In genomic region chr12:102702356-102703110, GRCm38 (mm10) we compare ENCODE assay signal across 7 mouse cellular contexts. TPM values are rescaled to one million over a fixed set of nuclear protein-coding genes. Genes with fewer than 3 reads are reported as not detected.
A peak's percentile ranks its signal among the peaks of the same experiment; 100 is the strongest.
DNase-seq lines count a peak whose midpoint lies in the region; ATAC-seq and TF ChIP-seq lines count a peak whose summit lies in the region.

No protein-coding gene starts in this region.

- H3K4me2 ChIP-seq in forebrain, embryonic 15.5 days (replicated peaks): peak overlapping the region; percentile 71
- H3K4me2 ChIP-seq in hindbrain, embryonic 16.5 days (ENCODE audit: low read length): peak overlapping the region; percentile 85
- H3K4me2 ChIP-seq in midbrain, embryonic 12.5 days (replicated peaks): peak overlapping the region; percentile 94

- no peaks in the 10 kb centered on the region for H3K9me3 ChIP-seq in forebrain, embryonic 15.5 days
- no peaks in the 10 kb centered on the region for H3K9me3 ChIP-seq in hindbrain, embryonic 16.5 days (ENCODE audit: control insufficient read depth, low read length)
- no peaks in the 10 kb centered on the region for H3K9me3 ChIP-seq in limb, embryonic 10.5 days (replicated peaks)
- no peaks in the 10 kb centered on the region for H3K9me3 ChIP-seq in midbrain, embryonic 12.5 days

- H3K9ac ChIP-seq in forebrain, embryonic 15.5 days (replicated peaks): peak overlapping the region; percentile 76
- H3K9ac ChIP-seq in hindbrain, embryonic 16.5 days (ENCODE audit: low read depth, low read length): peak overlapping the region; percentile 47
- H3K9ac ChIP-seq in midbrain, embryonic 12.5 days (replicated peaks): 0 out of 2 replicates have a peak overlapping the region, but pooled peaks have one; percentile 16

- H3K36me3 ChIP-seq in forebrain, embryonic 15.5 days: no peaks in the 10 kb centered on the region
- no peaks in the 10 kb centered on the region for H3K36me3 ChIP-seq in hindbrain, embryonic 16.5 days (ENCODE audit: control insufficient read depth, insufficient read depth, low read length)
- H3K36me3 ChIP-seq in limb, embryonic 10.5 days: no peaks in the 10 kb centered on the region
- no peaks in the 10 kb centered on the region for H3K36me3 ChIP-seq in midbrain, embryonic 12.5 days
- H3K36me3 ChIP-seq in spleen, adult 2 months (ENCODE audit: control insufficient read depth, insufficient read depth, low read length): no peaks in the 10 kb centered on the region

- ATAC-seq in forebrain, embryonic 15.5 days (replicated peaks): no peak
- ATAC-seq in hindbrain, embryonic 16.5 days: no peak
- ATAC-seq in midbrain, embryonic 12.5 days (ENCODE audit: low FRiP score, low read depth): no peak

- peak; percentile 94 for DNase-seq in NIH3T3 (ENCODE audit: low read depth)
- DNase-seq in c-Kit-positive CD71-positive TER-119-negative erythroid progenitor cells, embryonic 14.5 days (ENCODE audit: low read depth): peak; percentile 79
- DNase-seq in limb, embryonic 10.5 days (ENCODE audit: low spot score): peak; percentile 86
- peak; percentile 76 to 78 for DNase-seq in spleen, adult 2 months (ENCODE audit: low read depth in 1 of 2, low spot score in 2 of 2)

- no peaks in the 10 kb centered on the region for H3K27me3 ChIP-seq in forebrain, embryonic 15.5 days
- no peaks in the 10 kb centered on the region; the same call in 1 of the 2 replicates for H3K27me3 ChIP-seq in hindbrain, embryonic 16.5 days (replicated peaks; ENCODE audit: control insufficient read depth, insufficient read depth, low read length)
- H3K27me3 ChIP-seq in limb, embryonic 10.5 days (ENCODE audit: low read depth, poor library complexity, severe bottlenecking): peaks cover 15% of the 10 kb centered on the region; the same call in 1 of the 2 replicates
- H3K27me3 ChIP-seq in midbrain, embryonic 12.5 days: peaks cover 13% of the 10 kb centered on the region
- H3K27me3 ChIP-seq in spleen, adult 2 months (ENCODE audit: control insufficient read depth, insufficient read depth, low read length): no peaks in the 10 kb centered on the region

- WGBS in forebrain, embryonic 15.5 days: 4% methylated on average over 15 of the region's 15 CpGs
- WGBS in hindbrain, embryonic 16.5 days: 7% methylated on average over 15 of the region's 15 CpGs
- WGBS in limb, embryonic 10.5 days: 10% methylated on average over 15 of the region's 15 CpGs
- 5% methylated on average over 15 of the region's 15 CpGs for WGBS in midbrain, embryonic 12.5 days
- 10% methylated on average over 15 of the region's 15 CpGs for WGBS in spleen, adult 2 months

- peak overlapping the region; percentile 88 for H3K4me3 ChIP-seq in forebrain, embryonic 15.5 days
- H3K4me3 ChIP-seq in hindbrain, embryonic 16.5 days (ENCODE audit: low read length): peak overlapping the region; percentile 85
- H3K4me3 ChIP-seq in limb, embryonic 10.5 days: peak overlapping the region; percentile 80
- H3K4me3 ChIP-seq in midbrain, embryonic 12.5 days: peak overlapping the region; percentile 85
- H3K4me3 ChIP-seq in spleen, adult 2 months (ENCODE audit: extremely low read depth, insufficient read depth, insufficient read length): peak overlapping the region; percentile 53; the same call in 1 of the 2 replicates

- peak overlapping the region; percentile 57 for H3K27ac ChIP-seq in forebrain, embryonic 15.5 days (replicated peaks)
- peak overlapping the region; percentile 63 for H3K27ac ChIP-seq in hindbrain, embryonic 16.5 days (ENCODE audit: low read depth, low read length)
- H3K27ac ChIP-seq in limb, embryonic 10.5 days: peak overlapping the region; percentile 75
- 0 out of 2 replicates have a peak overlapping the region, but pooled peaks have one; percentile 40 for H3K27ac ChIP-seq in midbrain, embryonic 12.5 days (replicated peaks)
- H3K27ac ChIP-seq in spleen, adult 2 months (ENCODE audit: insufficient read depth, low read length): peak overlapping the region; percentile 77

- H3K4me1 ChIP-seq in forebrain, embryonic 15.5 days: peaks cover 69% of the 10 kb centered on the region
- H3K4me1 ChIP-seq in hindbrain, embryonic 16.5 days (ENCODE audit: control insufficient read depth, insufficient read depth, low read depth, low read length): peaks cover 38% of the 10 kb centered on the region
- H3K4me1 ChIP-seq in limb, embryonic 10.5 days: peaks cover 73% of the 10 kb centered on the region
- peaks cover 65% of the 10 kb centered on the region for H3K4me1 ChIP-seq in midbrain, embryonic 12.5 days
- H3K4me1 ChIP-seq in spleen, adult 2 months (ENCODE audit: control insufficient read depth, insufficient read depth, insufficient read length): peaks cover 32% of the 10 kb centered on the region; the same call in 1 of the 2 replicates

- TF ChIP-seq POLR2A in spleen, adult 2 months (IDR thresholded peaks at IDR 0.05; ENCODE audit: low read depth, low read length): no peak

- peak; percentile 23; the same call in 1 of the 2 replicates for TF ChIP-seq CTCF in spleen, adult 2 months (IDR thresholded peaks at IDR 0.05; ENCODE audit: extremely low read depth, insufficient read depth, insufficient read length, insufficient replicate concordance)

RNA-seq across cellular contexts. Expression of gene Itpk1, which starts 2.2 kb away (rescaled TPM):
- 58.7 and 59.1 TPM in 2 replicates for polyA plus RNA-seq in forebrain, embryonic 15.5 days (2015; fragmentation: Nextera tagmentation; extraction: Ambion mirVana)
- 41.2 and 42.5 TPM in 2 replicates for polyA plus RNA-seq in hindbrain, embryonic 16.5 days (2015; fragmentation: Nextera tagmentation; extraction: Ambion mirVana)
- polyA plus RNA-seq in limb, embryonic 10.5 days (2016; fragmentation: Nextera tagmentation; extraction: Ambion mirVana): 9.7 and 11.0 TPM in 2 replicates
- polyA plus RNA-seq in midbrain, embryonic 12.5 days (2016; fragmentation: Nextera tagmentation; extraction: Ambion mirVana): 15.4 and 17.2 TPM in 2 replicates
- 21.1 and 22.2 TPM in 2 replicates for polyA plus RNA-seq in spleen, adult 2 months (2012; rRNA removed)

RNA-seq across cellular contexts. Expression of gene Moap1, which starts 40.9 kb away (rescaled TPM):
- 48.9 and 53.2 TPM in 2 replicates for polyA plus RNA-seq in forebrain, embryonic 15.5 days (2015; fragmentation: Nextera tagmentation; extraction: Ambion mirVana)
- 72.4 and 81.3 TPM in 2 replicates for polyA plus RNA-seq in hindbrain, embryonic 16.5 days (2015; fragmentation: Nextera tagmentation; extraction: Ambion mirVana)
- polyA plus RNA-seq in limb, embryonic 10.5 days (2016; fragmentation: Nextera tagmentation; extraction: Ambion mirVana): 34.8 and 38.8 TPM in 2 replicates
- polyA plus RNA-seq in midbrain, embryonic 12.5 days (2016; fragmentation: Nextera tagmentation; extraction: Ambion mirVana): 36.8 and 41.6 TPM in 2 replicates
- 0.32 and 0.40 TPM in 2 replicates for polyA plus RNA-seq in spleen, adult 2 months (2012; rRNA removed)

RNA-seq across cellular contexts. Expression of gene Tmem251, which starts 41.0 kb away (rescaled TPM):
- polyA plus RNA-seq in forebrain, embryonic 15.5 days (2015; fragmentation: Nextera tagmentation; extraction: Ambion mirVana): 11.4 and 12.7 TPM in 2 replicates
- 9.9 and 11.8 TPM in 2 replicates for polyA plus RNA-seq in hindbrain, embryonic 16.5 days (2015; fragmentation: Nextera tagmentation; extraction: Ambion mirVana)
- polyA plus RNA-seq in limb, embryonic 10.5 days (2016; fragmentation: Nextera tagmentation; extraction: Ambion mirVana): 11.7 TPM in 2 replicates
- 12.6 TPM in 2 replicates for polyA plus RNA-seq in midbrain, embryonic 12.5 days (2016; fragmentation: Nextera tagmentation; extraction: Ambion mirVana)
- polyA plus RNA-seq in spleen, adult 2 months (2012; rRNA removed): 1.8 and 2.6 TPM in 2 replicates

RNA-seq across cellular contexts. Expression of gene Gm28051, which starts 55.0 kb away (rescaled TPM):
- polyA plus RNA-seq in forebrain, embryonic 15.5 days (2015; fragmentation: Nextera tagmentation; extraction: Ambion mirVana): not detected in 2 replicates
- not detected in 2 replicates for polyA plus RNA-seq in hindbrain, embryonic 16.5 days (2015; fragmentation: Nextera tagmentation; extraction: Ambion mirVana)
- polyA plus RNA-seq in limb, embryonic 10.5 days (2016; fragmentation: Nextera tagmentation; extraction: Ambion mirVana): not detected in 2 replicates
- not detected in 2 replicates for polyA plus RNA-seq in midbrain, embryonic 12.5 days (2016; fragmentation: Nextera tagmentation; extraction: Ambion mirVana)
- polyA plus RNA-seq in spleen, adult 2 months (2012; rRNA removed): not detected in 2 replicates

RNA-seq across cellular contexts. Expression of gene Gon7, which starts 55.1 kb away (rescaled TPM):
- 42.4 and 45.4 TPM in 2 replicates for polyA plus RNA-seq in forebrain, embryonic 15.5 days (2015; fragmentation: Nextera tagmentation; extraction: Ambion mirVana)
- polyA plus RNA-seq in hindbrain, embryonic 16.5 days (2015; fragmentation: Nextera tagmentation; extraction: Ambion mirVana): 38.7 and 45.2 TPM in 2 replicates
- 46.1 and 52.2 TPM in 2 replicates for polyA plus RNA-seq in limb, embryonic 10.5 days (2016; fragmentation: Nextera tagmentation; extraction: Ambion mirVana)
- 46.0 and 48.2 TPM in 2 replicates for polyA plus RNA-seq in midbrain, embryonic 12.5 days (2016; fragmentation: Nextera tagmentation; extraction: Ambion mirVana)
- polyA plus RNA-seq in spleen, adult 2 months (2012; rRNA removed): 11.3 and 13.7 TPM in 2 replicates

Comparison
In these comparisons a context has a peak if more than half of its experiments do, and no peak if none do; other contexts are left out.
1. H3K9ac ChIP-seq: peak in every context shown above with its lines; median percentile 76 in forebrain, embryonic 15.5 days; 47 in hindbrain, embryonic 16.5 days; 16 in midbrain, embryonic 12.5 days.
2. RNA of gene Moap1, which starts 40.9 kb away (polyA plus RNA-seq): 72.4 to 81.3 TPM in hindbrain, embryonic 16.5 days, 48.9 to 53.2 TPM in forebrain, embryonic 15.5 days, 36.8 to 41.6 TPM in midbrain, embryonic 12.5 days and 34.8 to 38.8 TPM in limb, embryonic 10.5 days; 0.32 to 0.40 TPM in spleen, adult 2 months; every median in the first group is over 10 times any median in the second.
3. Peak in every context shown above with its lines, with median percentiles within 50 percentile points of each other: DNase-seq, H3K27ac ChIP-seq, H3K4me2 ChIP-seq and H3K4me3 ChIP-seq.